Mouse (Mus musculus): ENCODE data around the gene Osbp2. TPM values are rescaled to one million over a fixed set of nuclear protein-coding genes. Genes with fewer than 3 reads are reported as not detected.
"Not testable (repeated sequence)": the region's sequence is repeated elsewhere in the genome, so short reads cannot be mapped to it uniquely, and the experiment has no call there.

Osbp2 gene
- 0.31 and 1.4 TPM in 2 replicates for polyA plus RNA-seq (2012; ENCODE audit: insufficient read depth, low replicate concordance)

DNA sequence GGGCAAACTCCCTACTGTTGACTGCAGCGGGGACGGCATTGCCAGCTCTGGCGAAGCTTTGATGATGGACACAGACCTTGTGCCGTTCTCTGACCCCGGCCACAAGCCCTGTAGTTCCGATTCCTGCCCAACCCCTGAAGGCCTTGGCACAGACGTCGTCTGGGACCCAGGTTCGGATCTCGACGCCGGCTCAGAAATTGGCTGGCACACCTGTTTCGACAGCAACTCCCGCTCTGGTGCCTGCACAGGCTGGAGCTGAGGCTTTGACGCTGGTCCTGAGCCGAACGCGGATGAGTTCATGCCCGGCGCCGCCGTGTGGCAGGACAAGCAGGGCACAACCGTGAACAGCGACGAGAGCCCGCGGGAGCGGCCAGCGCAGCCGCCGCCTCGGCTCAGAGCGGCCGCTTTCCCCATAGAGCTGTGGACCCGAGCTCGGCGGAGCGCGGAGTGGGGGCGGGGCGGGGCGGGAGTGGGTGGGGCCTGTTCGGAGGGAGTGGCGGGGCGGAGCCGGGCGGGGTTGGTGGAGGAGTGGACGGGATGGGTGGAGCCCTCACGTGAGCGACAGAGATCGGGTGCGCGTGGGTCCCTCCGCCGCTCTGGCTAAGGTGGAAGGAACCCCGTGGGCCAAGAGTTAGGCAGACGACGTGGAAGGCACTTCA lies at the start of gene Osbp2:
Gene Osbp2 (minus strand): TSS at position 450 of the 659 bp plus-strand sequence.
- peaks cover 37% of the 10 kb centered on the region for H3K4me1 ChIP-seq
- H3K4me3 ChIP-seq (replicated peaks): peak within 1 kb of the TSS; percentile 92
- no peaks in the 10 kb centered on the region for H3K9me3 ChIP-seq
- H3K36me3 ChIP-seq (replicated peaks; ENCODE audit: low read length): no peaks in the 10 kb centered on the region
- TF ChIP-seq FLI1 (IDR thresholded peaks at IDR 0.05; ENCODE audit: low read length) (no peak), GATA1 (IDR thresholded peaks at IDR 0.05; ENCODE audit: borderline replicate concordance, low read length) (no peak)
- H3K27me3 ChIP-seq (replicated peaks): peaks cover 48% of the 10 kb centered on the region

DNA sequence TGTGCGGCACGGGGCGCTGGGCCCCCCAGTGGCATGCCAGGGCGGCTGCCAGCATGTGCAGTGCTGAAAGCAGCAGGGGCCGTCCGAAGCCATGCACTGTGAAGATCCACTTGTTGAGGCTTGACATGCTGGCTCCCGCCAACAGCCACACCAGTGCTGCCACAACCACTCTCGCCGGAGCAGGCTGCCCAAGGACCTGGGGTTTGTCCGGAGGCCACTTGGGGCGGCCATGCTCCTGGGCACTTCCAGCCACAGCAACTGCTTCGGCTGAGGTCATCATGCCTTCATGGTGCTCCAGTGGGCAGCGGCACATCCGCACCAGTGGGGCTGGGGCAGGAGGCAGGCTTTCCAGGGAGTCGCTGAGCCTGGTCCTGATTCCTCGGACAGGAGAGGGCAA lies 49.2 kb upstream of the Osbp2 start:
- peak overlapping the region; percentile 94 for H3K4me3 ChIP-seq (replicated peaks)
- no peaks in the 10 kb centered on the region for H3K9me3 ChIP-seq
- peaks cover 19% of the 10 kb centered on the region for H3K27me3 ChIP-seq (replicated peaks)
- H3K36me3 ChIP-seq (replicated peaks; ENCODE audit: low read length): peaks cover 20% of the 10 kb centered on the region
- peaks cover 73% of the 10 kb centered on the region for H3K4me1 ChIP-seq
- TF ChIP-seq FLI1 (IDR thresholded peaks at IDR 0.05; ENCODE audit: low read length) (no peak), GATA1 (IDR thresholded peaks at IDR 0.05; ENCODE audit: borderline replicate concordance, low read length) (no peak)

DNA sequence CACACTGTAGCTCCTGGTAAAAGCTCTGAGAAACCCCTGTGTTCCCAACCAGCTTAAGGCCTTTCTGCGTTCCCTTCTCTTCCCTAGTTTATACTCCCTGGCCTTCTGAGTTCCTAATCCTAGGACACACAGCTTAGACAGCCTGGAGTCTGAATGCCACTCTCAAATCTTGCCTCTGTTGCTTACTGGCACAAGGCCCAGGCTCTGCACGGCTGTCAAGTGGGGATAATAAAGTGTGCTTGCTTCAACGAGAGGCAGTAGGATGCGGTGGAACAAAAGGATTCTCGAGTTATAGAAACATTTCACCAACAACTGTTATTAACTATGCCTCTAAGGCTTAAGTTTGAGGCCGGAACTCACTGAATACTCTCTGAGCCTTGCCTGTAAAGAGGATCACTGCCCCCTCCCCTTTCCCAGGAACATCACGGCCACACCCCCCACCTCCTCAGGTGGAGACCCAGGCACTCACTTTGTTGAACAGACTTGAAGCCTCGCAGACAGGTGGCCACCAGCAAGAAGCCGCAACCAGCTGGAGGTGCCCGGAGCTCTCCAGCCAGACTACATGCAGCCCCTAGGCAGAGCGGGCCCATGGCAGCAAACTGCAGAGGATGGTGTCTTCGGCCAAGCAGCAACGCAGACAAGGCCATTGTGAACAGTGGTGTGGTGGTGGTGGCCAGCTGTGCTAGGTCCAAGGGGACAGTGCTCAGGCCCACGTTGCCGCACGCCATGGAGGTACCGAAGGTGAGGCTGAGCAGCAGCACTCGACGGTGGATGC lies 48.6 kb upstream of the Osbp2 start:
- Histone ChIP-seq H3K27me3 (replicated peaks) (peaks cover 18% of the 10 kb centered on the region), H3K4me1 (peaks cover 77% of the 10 kb centered on the region), H3K9me3 (no peaks in the 10 kb centered on the region), H3K4me3 (replicated peaks) (peak overlapping the region; percentile 94), H3K36me3 (replicated peaks; ENCODE audit: low read length) (peaks cover 26% of the 10 kb centered on the region)
- TF ChIP-seq FLI1 (IDR thresholded peaks at IDR 0.05; ENCODE audit: low read length): no peak
- TF ChIP-seq GATA1 (IDR thresholded peaks at IDR 0.05; ENCODE audit: borderline replicate concordance, low read length): no peak

DNA sequence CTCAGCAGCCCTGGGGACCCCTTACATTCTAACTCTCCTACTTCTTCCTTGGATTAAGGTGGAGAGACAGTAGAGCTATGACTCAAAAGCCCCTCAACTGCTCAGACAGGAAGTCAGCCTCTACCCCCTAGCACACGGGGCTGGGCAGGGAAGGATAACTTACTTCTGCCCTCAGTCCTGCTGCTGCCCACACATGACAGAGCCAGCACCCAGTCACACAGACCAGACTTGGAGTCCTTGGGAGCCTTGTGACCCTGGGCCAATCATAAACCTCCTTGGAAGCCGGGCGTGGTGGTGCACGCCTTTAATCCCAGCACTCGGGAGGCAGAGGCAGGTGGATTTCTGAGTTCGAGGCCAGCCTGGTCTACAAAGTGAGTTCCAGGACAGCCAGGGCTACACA lies 47.7 kb upstream of the Osbp2 start:
- Histone ChIP-seq H3K4me3 (replicated peaks) (peak overlapping the region; percentile 83), H3K36me3 (replicated peaks; ENCODE audit: low read length) (peaks cover 35% of the 10 kb centered on the region), H3K27me3 (replicated peaks) (peaks cover 14% of the 10 kb centered on the region), H3K4me1 (peaks cover 77% of the 10 kb centered on the region)
- not testable (repeated sequence) for H3K9me3 ChIP-seq

DNA sequence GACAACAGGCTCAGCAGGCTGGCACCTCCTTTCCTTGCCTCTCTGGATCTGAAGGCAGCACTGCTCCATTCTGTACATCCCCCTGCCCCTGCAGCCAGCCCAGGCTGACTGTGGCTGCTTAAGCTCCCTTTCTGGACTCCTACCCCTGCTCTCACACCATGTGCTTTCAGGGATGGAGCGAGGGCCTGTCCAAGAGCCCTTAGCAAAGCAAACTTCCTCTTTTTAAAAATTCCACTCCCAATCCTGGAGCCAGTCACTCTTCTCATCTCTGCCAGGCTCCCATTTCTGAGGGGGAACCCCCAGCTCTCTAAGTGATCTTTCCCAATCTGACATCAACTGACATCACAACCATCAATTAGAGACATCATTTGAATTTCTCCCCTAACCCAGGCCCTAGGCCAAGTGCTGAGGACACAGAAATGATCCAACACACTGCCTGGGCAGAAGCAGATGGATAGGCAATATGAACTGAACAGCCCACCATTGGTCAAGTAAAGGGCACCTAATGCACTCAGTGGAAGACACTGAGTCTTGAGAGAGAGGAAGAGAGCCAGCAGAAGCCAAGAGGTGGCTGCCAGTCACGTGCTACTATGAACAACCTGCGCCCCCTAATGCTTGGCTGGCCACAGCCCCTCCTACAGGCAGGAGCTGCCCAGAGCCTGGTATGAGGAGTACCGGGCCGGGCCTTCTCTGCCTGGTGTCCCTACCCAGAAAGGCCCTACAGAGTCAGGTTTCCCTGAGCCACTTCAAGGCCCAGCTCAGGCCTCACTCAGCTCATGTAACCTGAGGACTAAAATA lies 47.0 kb upstream of the Osbp2 start:
- TF ChIP-seq FLI1 (IDR thresholded peaks at IDR 0.05; ENCODE audit: low read length): no peak
- no peak for TF ChIP-seq GATA1 (IDR thresholded peaks at IDR 0.05; ENCODE audit: borderline replicate concordance, low read length)
- H3K4me3 ChIP-seq (replicated peaks): peak overlapping the region; percentile 83
- H3K27me3 ChIP-seq (replicated peaks): peaks cover 9% of the 10 kb centered on the region
- H3K9me3 ChIP-seq: no peaks in the 10 kb centered on the region
- H3K4me1 ChIP-seq: peaks cover 74% of the 10 kb centered on the region
- H3K36me3 ChIP-seq (replicated peaks; ENCODE audit: low read length): peaks cover 42% of the 10 kb centered on the region

DNA sequence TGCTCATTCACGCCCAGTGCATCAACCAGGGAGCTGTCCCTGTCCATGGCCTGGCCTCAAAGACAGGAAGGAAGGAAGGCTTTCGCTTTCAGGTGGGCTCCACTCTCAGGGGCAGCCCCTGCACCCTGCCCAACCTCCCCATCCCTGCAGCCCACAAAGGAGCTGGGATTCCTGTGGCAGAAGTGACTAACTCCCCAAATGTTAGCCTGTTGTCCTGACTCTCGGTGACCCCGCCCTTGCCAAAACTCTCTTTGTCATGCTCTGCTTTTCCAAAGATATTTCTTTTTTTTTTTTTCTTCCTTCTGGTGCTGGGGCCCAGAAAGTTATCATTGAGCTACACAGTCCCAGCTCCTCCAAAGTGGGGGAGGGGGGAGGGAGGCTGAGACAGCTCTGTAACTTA lies 45.5 kb upstream of the Osbp2 start:
- Histone ChIP-seq H3K4me1 (peaks cover 75% of the 10 kb centered on the region), H3K9me3 (no peaks in the 10 kb centered on the region), H3K36me3 (replicated peaks; ENCODE audit: low read length) (peaks cover 57% of the 10 kb centered on the region), H3K4me3 (replicated peaks) (peak overlapping the region; percentile 35), H3K27me3 (replicated peaks) (peaks cover 9% of the 10 kb centered on the region)
- TF ChIP-seq GATA1 (IDR thresholded peaks at IDR 0.05; ENCODE audit: borderline replicate concordance, low read length): no peak
- no peak for TF ChIP-seq FLI1 (IDR thresholded peaks at IDR 0.05; ENCODE audit: low read length)

DNA sequence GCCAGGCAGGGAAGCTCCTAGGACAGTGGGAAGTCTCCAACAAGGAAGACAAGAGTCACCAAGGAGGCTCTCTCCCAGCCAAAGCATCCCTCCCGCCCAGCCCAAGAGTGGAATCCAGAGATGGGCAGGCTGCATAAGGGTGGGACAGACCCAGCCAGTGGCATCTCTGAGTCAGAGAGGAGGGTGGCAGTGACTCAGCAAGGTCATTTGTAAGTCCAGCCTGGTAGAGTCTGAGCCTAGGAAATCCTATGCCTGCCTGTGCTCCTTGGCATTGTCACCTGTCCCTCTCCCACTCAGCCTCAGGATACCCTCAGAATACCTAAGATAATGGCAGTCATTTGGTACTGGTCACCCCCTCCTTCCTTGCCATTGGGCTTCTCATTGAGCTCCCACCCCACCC lies 41.7 kb upstream of the Osbp2 start:
- TF ChIP-seq GATA1 (IDR thresholded peaks at IDR 0.05; ENCODE audit: borderline replicate concordance, low read length): no peak
- no peak for TF ChIP-seq FLI1 (IDR thresholded peaks at IDR 0.05; ENCODE audit: low read length)
- no peaks in the 10 kb centered on the region for H3K9me3 ChIP-seq
- H3K4me3 ChIP-seq (replicated peaks): no peak overlapping the region
- H3K4me1 ChIP-seq: peaks cover 41% of the 10 kb centered on the region
- H3K36me3 ChIP-seq (replicated peaks; ENCODE audit: low read length): peaks cover 59% of the 10 kb centered on the region
- H3K27me3 ChIP-seq (replicated peaks): peaks cover 2% of the 10 kb centered on the region

DNA sequence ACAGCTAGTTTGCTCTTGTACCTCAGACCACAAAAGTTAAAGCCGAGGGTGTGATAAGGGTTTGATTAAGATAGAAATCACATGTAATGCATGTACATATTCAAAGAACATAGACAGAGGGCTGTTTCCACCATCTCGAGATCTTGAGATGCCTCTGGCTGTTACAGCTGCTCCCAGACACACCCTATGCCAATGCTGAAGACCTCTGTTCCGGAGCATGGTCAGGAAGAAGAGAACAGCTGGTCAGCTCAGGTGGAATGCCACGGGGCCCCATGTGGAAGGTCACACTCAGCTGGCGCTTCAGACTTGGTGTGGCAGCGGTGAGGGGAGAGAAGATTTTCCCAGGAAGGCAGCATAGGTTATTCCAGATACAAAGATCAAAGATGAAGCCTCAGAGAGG lies 41.0 kb upstream of the Osbp2 start:
- peaks cover 39% of the 10 kb centered on the region for H3K4me1 ChIP-seq
- TF ChIP-seq FLI1 (IDR thresholded peaks at IDR 0.05; ENCODE audit: low read length) (no peak), GATA1 (IDR thresholded peaks at IDR 0.05; ENCODE audit: borderline replicate concordance, low read length) (no peak)
- H3K36me3 ChIP-seq (replicated peaks; ENCODE audit: low read length): peaks cover 52% of the 10 kb centered on the region
- no peak overlapping the region for H3K4me3 ChIP-seq (replicated peaks)
- H3K9me3 ChIP-seq: no peaks in the 10 kb centered on the region
- peaks cover 2% of the 10 kb centered on the region for H3K27me3 ChIP-seq (replicated peaks)

DNA sequence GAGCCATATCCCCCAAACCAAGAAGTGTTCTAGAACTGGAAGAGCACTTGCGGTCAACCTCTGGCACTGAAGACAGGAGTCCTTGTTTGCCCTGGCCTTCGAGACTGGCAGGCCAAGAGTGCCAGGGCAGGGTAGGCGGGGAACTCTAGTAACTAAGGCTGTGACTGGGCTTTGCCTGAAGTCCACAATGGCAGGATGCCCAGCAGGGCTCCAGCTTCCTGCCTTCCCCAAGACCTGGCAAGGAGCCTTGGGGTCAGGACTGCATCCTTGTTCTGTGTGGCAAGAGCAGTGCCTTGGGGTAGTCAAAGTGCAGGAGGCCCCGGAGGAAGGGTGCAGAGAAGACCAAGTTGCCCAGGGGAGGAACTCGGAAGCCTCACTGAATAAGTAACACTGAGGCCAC lies 39.3 kb upstream of the Osbp2 start:
- Histone ChIP-seq H3K36me3 (replicated peaks; ENCODE audit: low read length) (peaks cover 50% of the 10 kb centered on the region), H3K9me3 (no peaks in the 10 kb centered on the region), H3K4me3 (replicated peaks) (no peak overlapping the region), H3K27me3 (replicated peaks) (peaks cover 7% of the 10 kb centered on the region), H3K4me1 (peaks cover 23% of the 10 kb centered on the region)
- TF ChIP-seq FLI1 (IDR thresholded peaks at IDR 0.05; ENCODE audit: low read length): no peak
- no peak for TF ChIP-seq GATA1 (IDR thresholded peaks at IDR 0.05; ENCODE audit: borderline replicate concordance, low read length)
